Mouse (Mus musculus) spleen, adult 2 months (tissue): ENCODE measurements around the gene Scimp.

Experiments used
- CTCF ChIP-seq: fragments of 200-500 bp; IDR thresholded peaks from 2 replicates; pipeline ENCODE4 v1.5.1; 2011; ENCODE audit warnings: mild to moderate bottlenecking, inconsistent platforms; ENCODE audit not compliant: insufficient read depth, insufficient read length, insufficient replicate concordance; ENCODE audit errors: extremely low read depth
- POLR2A ChIP-seq: fragments of 200-500 bp; IDR thresholded peaks from 2 replicates; pipeline ENCODE4 v1.6.1; 2011; ENCODE audit warnings: low read depth, low read length, inconsistent platforms

- TF ChIP-seq POLR2A (no peak), CTCF (no peak)
Observed at GRCm38 (mm10) chr11:70790426-70790825, 22.0 kb downstream of the Scimp start.
